Mouse (Mus musculus) heart, adult 9 months (tissue): ENCODE results near the gene Elp4.

ENCODE experiments used
- DNase-seq, 2 experiments: peaks; one replicate each; pipeline ENCODE4 v3.0.0; 2022; ENCODE audit warnings: low spot score in 2 of 2

Elp4 gene

DNA sequence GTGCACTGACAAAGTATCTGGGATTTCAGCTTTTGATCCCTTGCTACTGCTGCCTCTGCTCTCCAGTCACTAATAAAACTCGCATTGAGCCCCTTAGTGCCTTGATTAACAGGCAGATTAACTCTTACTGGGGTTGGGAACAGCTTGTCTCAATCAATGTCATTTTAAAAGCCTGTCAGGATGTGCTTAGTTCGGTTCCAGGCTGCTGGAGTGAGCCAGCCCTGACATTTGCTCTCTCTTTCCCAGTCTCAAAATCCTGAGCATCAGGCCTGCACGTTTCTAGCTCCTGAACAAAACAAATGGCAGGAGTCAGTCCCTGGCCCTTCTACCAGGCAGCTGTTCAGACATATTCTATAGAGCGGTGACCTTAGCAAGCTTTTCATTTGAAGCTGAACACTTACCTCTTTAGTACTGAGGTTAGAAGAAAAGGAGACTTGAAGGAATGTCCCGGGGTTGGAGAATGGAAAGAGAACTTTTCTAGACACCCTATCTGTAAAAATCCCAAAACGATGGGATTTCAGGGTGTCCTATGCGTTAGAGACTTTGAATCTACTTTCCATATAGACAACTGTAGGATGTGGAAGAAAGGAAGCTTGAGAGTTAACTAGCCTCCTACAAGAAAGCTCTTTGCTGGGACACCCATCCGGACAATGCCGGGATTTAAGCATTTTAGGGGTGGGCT is 233.1 kb downstream of the Elp4 start:
- DNase-seq: no peak

GRCm38 (mm10) chr2:105670731-105671095 is 233.7 kb downstream of the Elp4 start:
- no peak for DNase-seq

DNA sequence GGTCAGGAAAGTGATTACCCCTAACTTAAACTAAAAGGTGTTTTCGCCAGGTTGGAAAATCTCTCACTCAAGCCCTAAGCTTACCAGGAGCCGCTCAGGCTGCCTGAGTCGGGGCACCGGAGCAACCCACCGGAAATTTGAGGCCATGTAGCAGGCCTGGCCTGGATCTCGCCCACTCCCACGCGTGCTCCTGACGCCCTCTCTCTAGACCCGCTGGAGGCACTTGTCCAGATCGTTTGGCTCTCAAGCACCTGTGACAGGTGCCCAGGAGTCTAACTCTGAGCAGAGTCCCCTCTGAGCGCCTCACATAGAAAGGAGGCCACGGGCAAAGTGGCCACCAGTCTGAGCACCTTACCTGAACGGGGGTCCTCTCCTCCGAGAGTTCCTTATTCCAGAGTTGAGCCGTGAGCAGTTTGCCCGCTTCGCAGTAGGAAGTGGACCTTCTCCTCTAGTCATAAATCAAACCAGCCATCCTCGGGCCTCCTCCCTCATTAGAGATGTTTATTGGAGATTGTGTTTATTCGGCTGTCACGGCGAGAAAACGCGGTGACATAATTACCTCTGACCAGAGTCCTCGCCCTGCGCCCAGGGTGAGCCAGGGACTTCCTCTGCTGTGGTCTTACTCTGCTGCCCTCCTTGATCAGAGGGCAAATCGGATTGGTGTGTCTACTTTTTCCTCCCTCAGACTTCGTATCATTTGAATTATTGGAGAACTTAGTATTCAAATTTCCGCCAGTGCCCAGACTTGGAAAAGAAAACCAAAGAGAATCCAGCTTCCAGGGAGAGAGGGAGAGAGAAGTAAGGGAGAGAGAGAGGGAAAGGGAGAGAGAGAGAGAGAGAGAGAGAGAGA is 234.3 kb downstream of the Elp4 start:
- no peak for DNase-seq

DNA sequence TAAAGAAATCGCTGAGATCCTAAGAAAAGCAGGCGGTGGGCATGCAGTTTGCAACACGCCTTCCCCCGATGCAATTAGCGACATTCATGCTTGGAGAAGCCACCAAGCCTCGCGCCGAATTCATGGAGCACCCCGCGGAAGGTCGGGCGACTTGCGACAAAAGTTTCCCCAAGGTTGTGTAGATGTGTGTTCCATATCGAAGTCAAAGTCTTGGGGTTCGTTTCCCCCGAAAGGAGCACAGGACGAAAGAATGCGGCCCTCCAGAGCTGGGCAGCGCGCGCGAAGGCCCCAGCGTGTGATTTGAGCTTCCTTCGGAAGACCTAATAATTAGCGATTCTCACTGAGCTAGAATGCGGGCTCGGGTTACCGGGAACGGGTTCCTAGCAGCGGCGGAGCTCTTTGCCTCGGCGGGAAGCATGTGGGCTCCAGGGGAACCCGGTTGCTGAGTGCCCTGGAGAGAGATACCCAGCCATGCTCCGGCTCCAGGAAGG is 234.9 kb downstream of the Elp4 start:
- DNase-seq: no peak

- DNase-seq: no peak
These were observed 235.8 kb downstream of the Elp4 start, which contains the start of gene Pax6 for GRCm38 (mm10) chr2:105668271-105669270. TSS of gene Pax6 (plus strand) at chr2:105668900.

- no peak for DNase-seq
These were observed 236.8 kb downstream of the Elp4 start for GRCm38 (mm10) chr2:105667626-105667950.

DNA sequence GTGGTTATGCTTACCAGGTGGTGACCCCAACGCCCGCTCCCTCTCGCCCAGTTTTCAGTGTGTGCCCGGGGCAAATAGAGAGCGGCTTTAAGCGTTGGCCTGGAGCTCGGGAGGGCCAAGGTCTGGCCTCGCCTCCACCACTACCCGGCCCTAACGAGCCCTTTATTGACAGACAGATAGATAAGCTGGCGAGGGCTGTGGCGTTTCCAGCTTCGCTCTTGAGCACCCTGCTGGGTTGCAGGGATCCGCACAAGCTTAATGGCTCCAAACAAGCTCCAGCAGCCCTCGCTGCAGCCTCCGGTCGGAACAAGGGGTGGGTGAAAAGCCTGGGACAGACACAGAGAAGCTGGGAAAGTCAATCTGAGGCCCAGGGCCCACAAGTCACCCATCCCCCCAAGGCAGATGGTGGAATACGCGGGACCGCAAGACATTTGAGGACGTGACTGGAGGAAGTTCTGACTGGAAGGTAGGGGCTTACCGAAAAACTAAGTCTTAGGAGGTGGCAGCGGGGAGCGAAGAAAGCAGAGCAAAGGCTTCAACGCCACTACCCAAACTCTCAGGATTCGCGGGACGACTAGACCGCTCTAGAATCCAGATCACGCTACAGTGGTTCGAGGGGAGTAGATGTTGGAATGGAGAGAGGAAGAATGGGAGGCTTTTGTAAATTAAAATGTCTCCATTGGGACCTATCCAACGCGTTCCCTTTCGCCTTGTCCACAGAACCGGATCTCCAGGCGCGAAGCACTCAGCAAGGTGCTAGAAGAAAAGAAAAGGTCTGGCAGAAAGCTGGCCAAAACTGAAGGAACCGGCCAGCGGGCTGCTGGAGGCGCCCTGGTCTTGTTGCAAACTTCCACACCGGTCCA is 237.4 kb downstream of the Elp4 start:
- DNase-seq: no peak

DNA sequence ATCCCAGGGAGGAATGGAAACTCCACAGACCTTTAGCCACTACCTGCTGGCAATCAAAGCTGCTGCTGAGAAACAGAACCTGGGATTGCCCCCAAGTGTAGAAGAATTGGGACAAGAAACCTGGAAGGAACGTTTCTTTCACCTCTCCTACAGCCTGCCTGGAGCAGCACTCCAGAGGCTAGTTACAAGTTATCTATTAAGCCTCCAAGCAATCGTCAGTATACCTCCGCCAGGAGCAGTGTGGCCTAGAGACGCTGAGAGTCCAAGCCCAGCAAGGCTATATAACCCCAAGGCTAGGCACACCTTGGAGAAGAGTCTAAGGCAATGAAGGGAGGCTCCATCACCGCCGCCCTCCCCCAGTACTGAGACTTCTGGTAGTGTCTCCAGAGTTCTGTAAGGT is 238.0 kb downstream of the Elp4 start:
- no peak for DNase-seq

DNA sequence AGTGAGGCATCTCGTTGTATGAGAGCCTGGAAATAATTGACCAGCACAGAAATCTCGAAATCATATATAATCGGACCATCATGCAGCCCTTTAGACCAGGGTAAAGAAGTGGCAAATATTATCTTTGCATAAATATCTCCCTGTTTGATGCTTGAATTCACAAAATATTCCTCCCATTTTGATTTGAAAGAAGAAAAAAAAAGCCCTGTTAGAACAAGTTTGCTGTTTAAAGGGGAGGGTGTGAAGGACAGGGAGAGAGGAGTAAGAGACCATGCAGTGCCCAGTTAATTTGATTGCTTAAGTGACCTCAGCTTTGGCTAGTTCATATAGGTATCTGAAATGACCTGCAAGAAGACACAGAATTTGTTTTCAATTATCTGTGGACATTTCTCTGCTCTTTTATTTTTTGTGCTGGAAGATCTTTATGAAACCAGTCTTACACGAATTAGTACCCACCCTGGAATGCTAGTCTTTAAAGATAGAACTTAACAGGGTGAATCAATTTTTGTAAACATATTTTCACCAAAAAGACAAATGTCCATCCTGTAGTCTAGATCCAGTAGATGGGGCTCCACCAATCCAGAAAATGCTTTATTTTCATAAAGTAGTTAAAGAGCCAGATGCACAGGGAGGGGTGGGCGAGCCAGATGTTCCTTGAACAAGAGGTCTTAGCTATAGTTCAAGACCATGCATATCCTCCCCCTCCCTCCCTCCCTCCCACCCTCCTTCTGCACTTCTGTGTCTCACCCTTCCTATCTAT is 238.7 kb downstream of the Elp4 start:
- no peak for DNase-seq

DNA sequence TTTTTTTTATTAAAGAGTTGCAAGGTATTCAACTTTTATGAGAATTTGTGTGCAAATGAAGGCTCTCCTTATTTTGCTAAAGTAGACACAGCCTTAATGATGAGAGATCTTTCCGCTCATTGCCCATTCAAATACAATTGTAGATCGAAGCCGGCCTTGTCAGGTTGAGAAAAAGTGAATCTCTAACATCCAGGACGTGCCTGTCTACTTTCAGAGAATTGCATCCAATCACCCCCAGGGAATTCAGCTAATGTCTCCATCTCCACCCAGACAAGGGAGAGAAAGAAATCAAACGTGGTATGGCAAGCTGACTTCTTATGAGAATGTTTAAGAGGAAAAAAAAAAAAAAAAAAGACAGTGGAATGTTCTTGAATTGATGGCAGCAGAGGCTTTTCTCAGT is 239.4 kb downstream of the Elp4 start:
- no peak for DNase-seq

- DNase-seq: no peak
These were observed 241.3 kb downstream of the Elp4 start for GRCm38 (mm10) chr2:105663101-105663511.

DNA sequence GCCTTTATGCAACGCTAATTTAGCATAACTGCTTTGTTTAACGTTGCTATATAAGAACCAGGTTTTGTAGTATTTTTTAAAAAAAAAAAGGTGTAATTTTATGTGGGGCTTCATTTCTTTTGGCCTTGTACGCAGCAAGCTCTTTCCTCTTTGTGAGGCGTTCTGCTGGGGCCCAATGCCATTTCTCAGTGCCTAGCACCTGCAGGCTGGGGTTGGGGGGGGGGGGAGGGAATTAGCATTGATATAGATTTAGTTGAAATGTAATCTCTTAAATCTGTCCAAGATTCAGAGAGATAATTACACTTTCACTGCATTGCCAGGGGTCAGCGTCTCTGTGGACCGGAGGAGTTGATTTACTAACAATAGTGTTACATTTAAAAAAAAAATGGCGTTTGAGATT is 241.8 kb downstream of the Elp4 start:
- DNase-seq: no peak

- no peak for DNase-seq
These were observed 242.2 kb downstream of the Elp4 start for GRCm38 (mm10) chr2:105662121-105662520.

DNA sequence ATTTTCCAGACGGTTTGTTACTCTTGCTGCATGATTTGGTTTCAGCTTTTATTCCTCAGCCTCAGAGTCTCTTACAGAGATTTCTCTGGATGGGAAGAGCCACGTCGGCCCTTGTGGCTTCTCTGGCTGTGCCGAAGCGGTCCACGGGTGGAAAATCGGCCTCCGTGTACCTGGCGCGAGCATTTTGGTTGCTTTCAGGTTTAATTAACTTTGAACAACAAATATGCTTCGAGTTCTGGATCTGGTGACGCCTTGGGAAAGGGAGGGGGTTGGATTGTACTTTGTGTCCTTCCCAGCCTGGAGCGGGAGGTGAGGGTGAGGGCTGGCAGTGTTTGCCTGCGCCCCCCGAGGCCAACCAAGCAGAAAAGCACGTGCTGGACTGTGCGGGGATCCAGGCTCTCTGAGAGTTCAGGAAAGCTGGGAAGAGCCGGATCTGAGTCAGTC is 242.7 kb downstream of the Elp4 start:
- no peak for DNase-seq

DNA sequence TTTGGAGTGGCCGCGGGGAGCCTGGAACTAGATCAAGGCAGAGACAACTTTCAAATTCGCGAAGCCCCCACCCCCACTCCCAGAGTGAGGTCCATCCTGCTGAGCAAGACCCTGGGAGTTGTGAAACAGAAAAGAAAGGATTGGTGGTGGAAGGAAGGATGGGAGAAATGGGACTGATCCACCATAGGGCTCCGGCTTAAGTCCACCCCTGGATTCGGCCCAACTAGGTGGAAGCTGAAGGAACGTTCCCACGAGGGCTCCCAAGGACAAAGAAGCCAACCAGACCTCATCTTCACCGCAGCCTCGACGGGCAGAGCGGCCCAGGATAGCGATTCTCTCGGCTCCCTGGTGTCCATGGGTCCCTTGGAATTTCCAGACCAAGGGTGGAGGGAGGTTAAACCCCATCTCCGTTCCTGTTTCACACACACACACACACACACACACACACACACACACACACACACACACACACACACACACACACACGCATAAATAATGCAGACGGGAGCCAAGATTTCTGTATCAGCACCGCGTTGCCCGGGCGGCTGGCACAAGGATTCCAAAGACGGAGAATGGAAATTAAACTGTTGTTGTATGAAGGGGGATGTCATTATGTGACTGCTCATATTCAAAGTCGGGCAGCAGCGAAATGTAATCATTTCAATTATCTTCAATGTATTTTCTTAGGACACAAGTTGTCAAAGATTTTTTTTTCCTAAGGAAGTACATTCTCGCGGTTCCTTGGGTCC is 243.3 kb downstream of the Elp4 start:
- DNase-seq: no peak

DNA sequence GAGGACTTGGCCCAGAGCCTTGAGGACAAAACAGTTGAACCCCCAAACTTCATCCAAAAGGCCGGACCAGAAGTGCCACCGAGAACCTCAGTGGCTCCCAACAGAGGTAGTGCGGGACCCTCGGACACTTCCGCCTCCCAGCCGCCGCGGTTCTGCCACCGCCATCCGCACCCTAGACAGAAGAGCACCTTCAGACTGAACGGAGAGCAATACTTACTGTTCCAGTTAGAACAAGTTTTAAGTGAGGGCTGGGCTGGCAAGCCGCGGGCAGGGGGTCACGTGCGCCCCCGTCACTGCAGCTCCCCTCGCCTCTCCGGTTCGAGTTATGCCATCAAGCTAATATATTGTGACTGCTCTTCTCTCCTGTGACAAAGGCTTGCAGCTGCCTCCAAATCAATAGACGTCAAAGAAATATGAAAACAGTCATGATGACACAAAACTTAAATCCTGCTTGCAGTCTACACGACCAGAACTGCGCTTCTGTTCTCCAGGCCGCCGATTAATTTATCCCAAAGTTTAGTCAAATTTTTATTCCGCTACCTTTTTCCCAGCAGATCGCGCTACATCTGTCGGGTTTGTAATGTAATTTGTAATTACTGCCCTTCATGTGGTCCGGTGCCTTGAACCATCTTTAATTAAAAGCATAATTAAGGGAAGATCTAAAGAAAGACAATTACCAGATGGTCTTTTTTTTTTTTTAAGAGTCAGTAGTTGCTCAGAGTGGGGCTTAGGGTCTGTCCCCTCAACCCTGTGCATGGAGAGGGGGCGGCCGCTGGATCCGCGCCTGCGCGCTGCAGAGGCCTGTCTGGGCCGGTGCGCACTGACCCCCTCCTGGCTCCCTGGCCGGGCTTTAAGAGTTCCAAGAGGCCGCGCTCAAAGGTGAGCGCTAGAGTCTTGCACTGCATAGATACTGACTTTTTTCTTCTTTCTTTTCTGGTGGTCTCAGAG is 244.2 kb downstream of the Elp4 start:
- no peak for DNase-seq

GRCm38 (mm10) chr2:105659350-105659749 is 245.0 kb downstream of the Elp4 start:
- DNase-seq: no peak

- DNase-seq: no peak
These were observed 247.9 kb downstream of the Elp4 start for GRCm38 (mm10) chr2:105656456-105656855.
